Mouse (Mus musculus): ENCODE measurements around the gene Gm12185. TPM values are rescaled to one million over a fixed set of nuclear protein-coding genes. Genes with fewer than 3 reads are reported as not detected.
"Not testable (repeated sequence)": the region's sequence is repeated elsewhere in the genome, so short reads cannot be mapped to it uniquely, and the experiment has no call there.

The Gm12185 gene
- polyA plus RNA-seq, 1 experiment, result not detected

- H3K9me3 ChIP-seq (ENCODE audit: control insufficient read depth, low read length), result no peaks in the 10 kb centered on the region
- no peaks in the 10 kb centered on the region for H3K27me3 ChIP-seq (ENCODE audit: control insufficient read depth)
- H3K4me3 ChIP-seq (replicated peaks), result no peak overlapping the region
- H3K36me3 ChIP-seq (ENCODE audit: control insufficient read depth), result no peaks in the 10 kb centered on the region
- no peak for TF ChIP-seq TAL1 (IDR thresholded peaks at IDR 0.05; ENCODE audit: low read length)
- TF ChIP-seq GATA1 (IDR thresholded peaks at IDR 0.05; ENCODE audit: low read length), result no peak
- H3K4me1 ChIP-seq (ENCODE audit: control insufficient read depth), result no peaks in the 10 kb centered on the region
Observed at GRCm38 (mm10) chr11:48898812-48899431, 93.1 kb downstream of the Gm12185 start.

- Histone ChIP-seq H3K4me3 (replicated peaks) (no peak overlapping the region), H3K27me3 (ENCODE audit: control insufficient read depth) (no peaks in the 10 kb centered on the region), H3K36me3 (ENCODE audit: control insufficient read depth) (no peaks in the 10 kb centered on the region; the same call in 1 of the 2 replicates), H3K4me1 (ENCODE audit: control insufficient read depth) (peaks cover 33% of the 10 kb centered on the region), H3K9me3 (ENCODE audit: control insufficient read depth, low read length) (no peaks in the 10 kb centered on the region)
- no peak for TF ChIP-seq TAL1 (IDR thresholded peaks at IDR 0.05; ENCODE audit: low read length)
- TF ChIP-seq GATA1 (IDR thresholded peaks at IDR 0.05; ENCODE audit: low read length), result no peak
Observed at GRCm38 (mm10) chr11:48876680-48877079, 115.3 kb downstream of the Gm12185 start.

GRCm38 (mm10) chr11:48875343-48875837 is 116.6 kb downstream of the Gm12185 start:
- not testable (repeated sequence) for H3K36me3 ChIP-seq (ENCODE audit: control insufficient read depth); H3K4me3 ChIP-seq (replicated peaks); H3K9me3 ChIP-seq (ENCODE audit: control insufficient read depth, low read length); H3K27me3 ChIP-seq (ENCODE audit: control insufficient read depth)
- peaks cover 46% of the 10 kb centered on the region for H3K4me1 ChIP-seq (ENCODE audit: control insufficient read depth)

- H3K9me3 ChIP-seq (ENCODE audit: control insufficient read depth, low read length), result no peaks in the 10 kb centered on the region
- H3K4me3 ChIP-seq (replicated peaks), result no peak overlapping the region
- H3K27me3 ChIP-seq (ENCODE audit: control insufficient read depth), result no peaks in the 10 kb centered on the region
- TF ChIP-seq GATA1 (IDR thresholded peaks at IDR 0.05; ENCODE audit: low read length) (no peak), TAL1 (IDR thresholded peaks at IDR 0.05; ENCODE audit: low read length) (no peak)
- no peaks in the 10 kb centered on the region; the same call in 1 of the 2 replicates for H3K36me3 ChIP-seq (ENCODE audit: control insufficient read depth)
- H3K4me1 ChIP-seq (ENCODE audit: control insufficient read depth), result peaks cover 56% of the 10 kb centered on the region
Observed at GRCm38 (mm10) chr11:48874465-48874864, 117.6 kb downstream of the Gm12185 start.

- peak overlapping the region; percentile 39 for H3K4me3 ChIP-seq (replicated peaks)
- TF ChIP-seq TAL1 (IDR thresholded peaks at IDR 0.05; ENCODE audit: low read length) (peak; percentile 54; the same call in 2 of the 3 replicates), GATA1 (IDR thresholded peaks at IDR 0.05; ENCODE audit: low read length) (peak; percentile 56)
- H3K4me1 ChIP-seq (ENCODE audit: control insufficient read depth), result peaks cover 63% of the 10 kb centered on the region
Observed at GRCm38 (mm10) chr11:48873591-48874290, 118.3 kb downstream of the Gm12185 start.

GRCm38 (mm10) chr11:48872695-48873300 is 119.2 kb downstream of the Gm12185 start:
- no peaks in the 10 kb centered on the region for H3K27me3 ChIP-seq (ENCODE audit: control insufficient read depth)
- peaks cover 69% of the 10 kb centered on the region for H3K4me1 ChIP-seq (ENCODE audit: control insufficient read depth)
- no peak for TF ChIP-seq TAL1 (IDR thresholded peaks at IDR 0.05; ENCODE audit: low read length)
- no peak for TF ChIP-seq GATA1 (IDR thresholded peaks at IDR 0.05; ENCODE audit: low read length)
- H3K9me3 ChIP-seq (ENCODE audit: control insufficient read depth, low read length), result no peaks in the 10 kb centered on the region
- H3K36me3 ChIP-seq (ENCODE audit: control insufficient read depth), result no peaks in the 10 kb centered on the region; the same call in 1 of the 2 replicates
- peak overlapping the region; percentile 80 for H3K4me3 ChIP-seq (replicated peaks)

More at GRCm38 (mm10) chr11:48873591-48874290, 118.3 kb downstream of the Gm12185 start:
- Histone ChIP-seq H3K27me3 (ENCODE audit: control insufficient read depth) (no peaks in the 10 kb centered on the region), H3K36me3 (ENCODE audit: control insufficient read depth) (no peaks in the 10 kb centered on the region; the same call in 1 of the 2 replicates), H3K9me3 (ENCODE audit: control insufficient read depth, low read length) (no peaks in the 10 kb centered on the region)

GRCm38 (mm10) chr11:48871817-48872541 is 120.0 kb downstream of the Gm12185 start:
- TF ChIP-seq GATA1 (IDR thresholded peaks at IDR 0.05; ENCODE audit: low read length), result 0 out of 2 replicates have a peak, but pooled peaks have one; percentile 23
- no peak for TF ChIP-seq TAL1 (IDR thresholded peaks at IDR 0.05; ENCODE audit: low read length)
- peak overlapping the region; percentile 80 for H3K4me3 ChIP-seq (replicated peaks)
- H3K36me3 ChIP-seq (ENCODE audit: control insufficient read depth), result peaks cover 1% of the 10 kb centered on the region
- H3K27me3 ChIP-seq (ENCODE audit: control insufficient read depth), result no peaks in the 10 kb centered on the region
- H3K4me1 ChIP-seq (ENCODE audit: control insufficient read depth), result peaks cover 70% of the 10 kb centered on the region
- H3K9me3 ChIP-seq (ENCODE audit: control insufficient read depth, low read length), result no peaks in the 10 kb centered on the region

- no peak for TF ChIP-seq TAL1 (IDR thresholded peaks at IDR 0.05; ENCODE audit: low read length)
- no peak for TF ChIP-seq GATA1 (IDR thresholded peaks at IDR 0.05; ENCODE audit: low read length)
- H3K4me1 ChIP-seq (ENCODE audit: control insufficient read depth), result peaks cover 70% of the 10 kb centered on the region
- no peaks in the 10 kb centered on the region for H3K27me3 ChIP-seq (ENCODE audit: control insufficient read depth)
- peaks cover 8% of the 10 kb centered on the region for H3K36me3 ChIP-seq (ENCODE audit: control insufficient read depth)
- peak within 1 kb of the TSS; percentile 80 for H3K4me3 ChIP-seq (replicated peaks)
- H3K9me3 ChIP-seq (ENCODE audit: control insufficient read depth, low read length), result no peaks in the 10 kb centered on the region
Observed at GRCm38 (mm10) chr11:48871201-48871772, 120.7 kb downstream of the Gm12185 start, which contains the start of gene Irgm1. TSS of gene Irgm1 (minus strand) at chr11:48871683.

Measured in erythroblast, embryonic 14.5 days (primary cell).